Mouse (Mus musculus) CD4-positive, CD25-positive, alpha-beta regulatory T cell (primary cell): ENCODE results near the gene Nckap5l. TPM values are rescaled to one million over a fixed set of nuclear protein-coding genes. Genes with fewer than 3 reads are reported as not detected.

Experiments used
- polyA plus RNA-seq: library from polyadenylated mRNA; unstranded; fragments of 100-300 nt; shearing (Covaris generic); gene quantifications from one replicate; pipeline ENCODE4 v1.2.1, GENCODE M21; 2017

Gene Nckap5l
- 16.1 TPM for polyA plus RNA-seq

DNA sequence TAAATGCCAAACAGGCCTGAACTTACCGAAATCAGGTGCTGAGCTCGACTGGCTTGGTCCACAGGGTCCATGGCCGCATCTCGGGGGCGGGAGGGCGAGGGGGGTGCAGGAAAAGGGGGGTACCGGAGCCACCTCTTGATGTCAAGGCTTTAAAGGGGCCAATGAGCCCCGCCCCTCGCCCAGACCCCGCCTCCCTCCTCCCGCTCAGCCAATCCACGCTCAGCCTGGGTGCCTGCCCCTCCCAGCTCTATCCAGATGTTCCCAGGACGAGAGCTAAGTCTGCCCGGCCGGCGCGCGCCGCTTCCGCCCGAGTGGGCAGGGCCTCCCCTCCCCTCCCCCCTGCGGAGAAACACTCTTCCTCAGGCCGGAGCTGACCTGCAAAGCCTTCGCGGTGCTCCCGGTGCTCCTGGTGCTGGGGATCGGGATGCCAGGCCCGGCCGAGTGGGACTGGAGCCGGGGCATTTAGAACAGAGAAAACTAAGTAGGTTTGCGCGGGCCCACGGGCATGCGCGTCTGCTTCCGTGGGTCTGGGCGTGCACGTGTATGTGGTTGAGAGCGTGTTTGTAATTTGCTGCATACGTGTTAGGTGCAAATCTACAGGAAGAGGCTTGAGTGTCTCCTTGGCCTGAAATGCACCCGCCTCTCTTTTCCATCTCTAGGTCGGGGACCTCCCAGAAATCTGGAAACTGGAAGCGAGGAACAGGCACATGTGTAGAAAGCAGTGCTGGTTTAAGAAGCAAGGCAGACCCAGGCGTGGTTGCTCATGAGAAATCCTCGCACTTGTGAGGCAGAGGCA, at the start of gene Nckap5l:
Gene Nckap5l, minus strand, starts transcription at position 143 of the 796 bp plus-strand sequence.

DNA sequence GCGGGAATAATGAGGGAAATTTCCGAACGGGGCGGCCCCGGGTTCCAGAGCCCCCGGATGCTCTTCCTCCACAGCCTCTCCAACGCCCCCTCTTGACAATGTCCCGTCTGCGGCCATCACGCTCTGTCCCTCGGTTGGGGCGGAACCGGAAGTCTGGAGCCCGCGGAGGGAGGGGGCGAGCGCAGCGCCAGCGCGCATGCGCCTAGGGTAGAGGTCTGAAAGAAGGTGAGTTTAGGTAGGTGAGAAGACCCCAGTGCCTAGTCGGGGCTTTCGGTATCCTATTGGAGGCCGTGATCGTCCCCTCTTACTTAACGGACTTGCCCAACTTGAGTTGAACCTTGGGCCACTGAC, 17.0 kb upstream of the Nckap5l start, which contains the start of gene Bcdin3d:
Gene Bcdin3d, minus strand, starts transcription at position 155 of the 351 bp plus-strand sequence.

DNA sequence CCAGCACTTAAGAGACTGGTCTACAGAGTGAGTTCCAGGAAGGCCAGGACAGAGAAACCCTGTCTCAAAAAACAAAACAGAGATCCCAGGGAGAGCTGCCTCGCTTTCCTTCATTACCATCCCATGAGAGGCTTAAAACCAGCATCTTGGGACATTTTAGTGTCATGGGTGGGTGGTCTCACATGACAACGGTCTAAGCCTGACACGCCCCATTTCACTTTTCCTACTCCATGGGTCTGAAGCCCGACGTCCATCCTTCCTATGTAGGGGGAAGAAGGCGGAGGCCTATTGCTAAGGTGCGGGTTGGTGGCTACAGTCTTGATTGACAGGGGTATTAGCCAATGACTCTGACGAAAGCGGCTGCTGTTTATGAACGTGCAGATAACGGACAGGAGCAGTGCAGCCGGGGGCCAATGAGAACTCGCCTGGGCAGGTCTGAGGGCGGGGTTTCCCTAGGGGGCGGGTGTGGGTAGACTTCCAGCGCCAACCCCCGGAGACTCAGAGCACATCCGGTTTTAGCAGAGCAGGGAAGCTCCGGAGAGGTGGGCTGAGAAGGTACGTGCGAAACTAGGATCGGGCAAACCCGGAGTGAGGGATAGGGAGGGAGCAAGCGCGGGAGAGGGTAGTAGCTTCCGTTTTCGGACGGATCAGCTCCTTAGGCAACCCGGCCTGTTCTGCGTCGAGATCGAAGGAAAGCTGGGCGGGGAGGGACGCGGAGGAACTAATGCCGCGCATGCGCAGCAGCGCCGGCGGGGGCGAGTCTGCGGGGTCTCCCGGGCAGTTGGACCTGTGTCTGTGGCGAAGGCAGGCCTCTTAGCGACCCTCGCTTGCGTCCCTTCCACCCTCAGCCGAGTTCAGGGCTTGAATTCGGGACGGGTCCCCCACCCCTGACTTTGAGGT, 64.8 kb downstream of the Nckap5l start, which contains the start of gene Tmbim6:
Gene Tmbim6, plus strand, starts transcription at position 397 of the 900 bp plus-strand sequence.

Other genes starting within 250 kb of the Nckap5l start
- 5.4 TPM for gene Kcnh3, start 232.9 kb downstream of the Nckap5l start, polyA plus RNA-seq
- gene Mcrs1, start 205.8 kb downstream of the Nckap5l start, polyA plus RNA-seq, result 122 TPM
- 14.2 TPM for gene Prpf40b, start 162.7 kb downstream of the Nckap5l start, polyA plus RNA-seq
- 0.38 TPM for gene Fam186b, start 161.9 kb downstream of the Nckap5l start, polyA plus RNA-seq
- gene Fmnl3, start 87.3 kb downstream of the Nckap5l start, polyA plus RNA-seq, result 88.8 TPM
- gene Tmbim6, start 64.9 kb downstream of the Nckap5l start, polyA plus RNA-seq, result 178 TPM
- 30.7 TPM for gene Bcdin3d, start 17.0 kb upstream of the Nckap5l start, polyA plus RNA-seq
- 0.13 TPM for gene Faim2, start 70.4 kb upstream of the Nckap5l start, polyA plus RNA-seq
- gene Aqp2, start 121.3 kb upstream of the Nckap5l start, polyA plus RNA-seq, result not detected
- not detected for gene Aqp5, start 133.0 kb upstream of the Nckap5l start, polyA plus RNA-seq
- gene Aqp6, start 143.7 kb upstream of the Nckap5l start, polyA plus RNA-seq, result not detected
- gene Racgap1, start 193.9 kb upstream of the Nckap5l start, polyA plus RNA-seq, result 21.3 TPM
- gene Asic1, start 212.6 kb upstream of the Nckap5l start, polyA plus RNA-seq, result 1.0 TPM
- 36.9 TPM for gene Smarcd1, start 244.4 kb upstream of the Nckap5l start, polyA plus RNA-seq
- not detected for gene Gm17349, start 247.7 kb upstream of the Nckap5l start, polyA plus RNA-seq